Mouse (Mus musculus) liver, postnatal 0 days (tissue): Measurements from ENCODE around the gene Cfap97d2. TPM values are rescaled to one million over a fixed set of nuclear protein-coding genes. Genes with fewer than 3 reads are reported as not detected.

ENCODE experiments used
- ATAC-seq: fragments of 200-750 bp; cut with Nextera tagmentation; 2 replicates; pipeline ENCODE4 v1.8.0; 2017; ENCODE audit warnings: mild to moderate bottlenecking, moderate library complexity
- DNase-seq: peaks from one replicate; pipeline ENCODE4 v3.0.0-alpha.2; 2016
- H3K27ac ChIP-seq: fragments of 300-500 bp; sonication (generic); 2 replicates; pipeline ENCODE4 v1.5.1; 2014; ENCODE audit warnings: antibody characterized with exemption, moderate library complexity, mild to moderate bottlenecking, low read depth
- H3K27me3 ChIP-seq: fragments of 300-500 bp; sonication (generic); 2 replicates; pipeline ENCODE4 v1.6.1; 2014; ENCODE audit warnings: low read length, control low read depth, mixed read lengths; ENCODE audit not compliant: insufficient read depth
- H3K36me3 ChIP-seq: fragments of 300-500 bp; sonication (generic); replicated peaks from 2 replicates; pipeline ENCODE4 v1.6.1; 2014; ENCODE audit warnings: mild to moderate bottlenecking, control low read depth, low read length, moderate library complexity, mixed read lengths; ENCODE audit not compliant: insufficient read depth
- H3K4me1 ChIP-seq: fragments of 300-500 bp; sonication (generic); 2 replicates; pipeline ENCODE4 v1.6.1; 2014; ENCODE audit warnings: antibody characterized with exemption, mild to moderate bottlenecking, control low read depth; ENCODE audit not compliant: insufficient read depth
- H3K4me2 ChIP-seq: fragments of 300-500 bp; sonication (generic); 2 replicates; pipeline ENCODE4 v1.6.1; 2014; ENCODE audit warnings: low read depth, mild to moderate bottlenecking, low read length, moderate library complexity, mixed read lengths
- H3K4me3 ChIP-seq: fragments of 300-500 bp; sonication (generic); 2 replicates; pipeline ENCODE4 v1.5.1; 2014; ENCODE audit warnings: low read depth, low read length
- H3K9ac ChIP-seq: fragments of 300-500 bp; sonication (generic); replicated peaks from 2 replicates; pipeline ENCODE4 v1.6.1; 2014; ENCODE audit warnings: mild to moderate bottlenecking, moderate library complexity
- H3K9me3 ChIP-seq: fragments of 300-500 bp; sonication (generic); 2 replicates; pipeline ENCODE4 v1.6.1; 2016; ENCODE audit warnings: mild to moderate bottlenecking, control low read depth, low read length, mixed read lengths
- CTCF ChIP-seq: sonication (generic); IDR thresholded peaks from 2 replicates; pipeline ENCODE4 v1.5.1; 2016; ENCODE audit warnings: antibody characterized with exemption, low read depth
- EP300 ChIP-seq: IDR thresholded peaks from 2 replicates; pipeline ENCODE4 v1.6.1; 2016; ENCODE audit warnings: antibody characterized with exemption, low read depth, mild to moderate bottlenecking
- WGBS: fragments of 180-500 bp; shearing (Covaris S2); extraction: QIAGEN DNeasy Blood & Tissue Kit; methylation state at CpG from one replicate; pipeline ENCODE4 v1.1.7; 2014; ENCODE audit not compliant: insufficient replicate concordance; 5-methylcytosine and 5-hydroxymethylcytosine counted together
- polyA plus RNA-seq: library from polyadenylated mRNA; unstranded; fragments of >200 nt; fragmentation: Nextera tagmentation; extraction: Ambion mirVana; gene quantifications from 2 replicates; pipeline ENCODE4 v1.2.1, GENCODE M21; 2015

Gene Cfap97d2
- not detected in 2 replicates for polyA plus RNA-seq

DNA sequence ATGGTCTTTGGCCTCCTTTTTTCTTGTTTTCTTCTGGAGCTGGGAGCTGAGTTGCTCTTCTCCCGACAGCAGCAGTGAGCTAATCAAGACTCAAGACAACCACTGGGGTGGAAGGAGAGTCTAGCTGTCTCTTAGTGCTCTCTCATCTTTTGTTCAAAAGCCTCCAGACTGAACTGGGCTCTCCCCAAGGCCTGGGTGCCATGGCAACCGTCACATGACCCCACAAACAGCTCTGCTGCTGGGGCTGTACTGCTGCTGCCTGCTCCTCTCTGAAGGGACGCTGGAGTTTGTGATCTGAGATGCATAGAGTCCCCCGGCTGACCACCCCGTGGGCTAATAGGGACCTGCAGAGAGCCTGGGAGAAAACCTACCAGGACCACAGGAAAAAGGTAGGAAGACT lies at the start of gene Cfap97d2:
Gene Cfap97d2, plus strand, starts transcription at position 222 of the 400 bp plus-strand sequence.
- ATAC-seq (no peak), DNase-seq (no peak)
- no peaks in the 10 kb centered on the region for H3K36me3 ChIP-seq
- WGBS = 39% methylated on average over 5 of the region's 5 CpGs
- H3K27me3 ChIP-seq = no peaks in the 10 kb centered on the region
- no peak within 1 kb of the TSS for H3K9ac ChIP-seq
- TF ChIP-seq CTCF = no peak
- TF ChIP-seq EP300 = no peak
- peaks cover 3% of the 10 kb centered on the region; the same call in 1 of the 2 replicates for H3K4me1 ChIP-seq
- no peak within 1 kb of the TSS for H3K4me2 ChIP-seq
- H3K27ac ChIP-seq = no peak within 1 kb of the TSS
- H3K4me3 ChIP-seq = no peak within 1 kb of the TSS
- H3K9me3 ChIP-seq = no peaks in the 10 kb centered on the region

DNA sequence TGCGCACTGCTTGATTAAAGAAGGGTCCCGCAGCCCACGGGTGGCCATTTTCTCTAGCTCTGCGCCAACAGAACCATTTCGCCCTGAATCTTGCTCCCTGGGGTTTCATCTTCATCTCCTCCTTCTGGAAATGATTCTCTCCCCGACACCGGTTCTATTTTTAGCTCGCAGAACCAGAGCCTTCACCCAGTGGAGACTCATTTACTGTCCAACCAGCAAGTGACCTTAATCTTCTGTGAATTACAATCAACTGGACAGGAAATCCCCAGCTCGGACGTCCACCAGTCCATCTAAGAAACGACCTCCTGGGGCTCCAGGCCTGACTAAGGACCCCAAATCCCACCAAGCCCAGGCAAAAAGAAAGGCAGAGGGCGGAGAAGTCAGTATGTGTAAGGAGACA lies 48.2 kb upstream of the Cfap97d2 start:
- Histone ChIP-seq H3K9me3 (no peaks in the 10 kb centered on the region), H3K9ac (no peak overlapping the region), H3K4me3 (no peak overlapping the region), H3K27ac (0 out of 2 replicates have a peak overlapping the region, but pooled peaks have one; percentile 6), H3K4me2 (no peak overlapping the region), H3K4me1 (peaks cover 3% of the 10 kb centered on the region; the same call in 1 of the 2 replicates), H3K27me3 (no peaks in the 10 kb centered on the region), H3K36me3 (no peaks in the 10 kb centered on the region)
- 77% methylated on average over 12 of the region's 12 CpGs for WGBS
- no peak for TF ChIP-seq EP300
- no peak for TF ChIP-seq CTCF
- DNase-seq (no peak), ATAC-seq (no peak)

DNA sequence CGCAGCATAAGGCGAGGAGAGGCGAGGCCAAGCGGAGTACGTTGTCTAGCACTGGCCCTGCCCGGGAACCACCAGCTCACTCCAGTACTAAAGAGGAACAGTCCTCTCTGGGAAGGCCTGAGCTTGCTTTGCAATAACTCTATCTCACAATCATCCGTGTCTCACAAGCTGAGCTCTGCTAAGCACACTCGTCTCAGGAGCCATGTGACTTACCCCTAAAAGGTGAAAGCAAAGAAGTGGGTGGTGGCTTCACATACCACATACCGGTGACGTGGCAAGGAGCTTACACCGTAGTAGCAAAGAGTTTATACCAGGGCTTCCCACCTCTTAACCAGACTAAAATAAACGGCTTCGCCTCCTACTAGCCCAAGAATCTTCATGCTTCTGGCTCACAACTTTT lies 45.4 kb upstream of the Cfap97d2 start:
- DNase-seq (no peak), ATAC-seq (peak; percentile 56)
- Histone ChIP-seq H3K4me2 (no peak overlapping the region), H3K4me3 (no peak overlapping the region), H3K4me1 (peaks cover 3% of the 10 kb centered on the region; the same call in 1 of the 2 replicates), H3K27ac (peak overlapping the region; percentile 30; the same call in 1 of the 2 replicates), H3K9me3 (no peaks in the 10 kb centered on the region), H3K27me3 (no peaks in the 10 kb centered on the region), H3K9ac (no peak overlapping the region), H3K36me3 (no peaks in the 10 kb centered on the region)
- WGBS = 68% methylated on average over 13 of the region's 13 CpGs
- TF ChIP-seq EP300 = no peak
- TF ChIP-seq CTCF = no peak

DNA sequence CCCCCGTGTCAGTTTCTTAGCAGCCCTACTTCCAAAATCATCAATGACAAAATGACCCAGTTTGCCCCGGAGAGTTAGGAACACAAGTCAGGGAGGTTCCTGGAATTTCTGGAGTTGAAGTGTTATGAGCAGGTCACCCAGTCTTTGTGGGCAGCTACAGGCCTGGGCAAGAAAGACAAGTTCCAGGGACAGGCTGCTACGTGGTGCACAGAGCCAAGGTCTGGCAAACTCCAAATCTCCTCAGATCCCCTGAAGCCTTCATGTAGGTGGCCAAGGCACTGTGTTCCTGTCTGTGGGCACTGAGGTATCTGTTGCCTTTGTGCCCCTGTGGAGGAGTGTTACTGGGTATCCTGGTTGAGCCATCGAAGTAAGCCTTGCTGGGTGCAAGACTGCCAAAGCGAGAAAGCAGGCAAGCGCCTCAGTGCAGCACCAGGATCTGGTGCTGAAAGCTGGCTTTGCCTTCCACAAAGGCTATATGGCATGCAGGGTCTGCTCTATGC lies 40.9 kb upstream of the Cfap97d2 start:
- Histone ChIP-seq H3K9me3 (no peaks in the 10 kb centered on the region), H3K4me2 (no peak overlapping the region), H3K27ac (no peak overlapping the region), H3K27me3 (no peaks in the 10 kb centered on the region), H3K9ac (no peak overlapping the region), H3K36me3 (no peaks in the 10 kb centered on the region), H3K4me3 (no peak overlapping the region), H3K4me1 (peaks cover 2% of the 10 kb centered on the region; the same call in 1 of the 2 replicates)
- DNase-seq = no peak
- no peak for ATAC-seq
- TF ChIP-seq CTCF = no peak
- TF ChIP-seq EP300 = no peak
- WGBS = 74% methylated on average over 6 of the region's 6 CpGs

DNA sequence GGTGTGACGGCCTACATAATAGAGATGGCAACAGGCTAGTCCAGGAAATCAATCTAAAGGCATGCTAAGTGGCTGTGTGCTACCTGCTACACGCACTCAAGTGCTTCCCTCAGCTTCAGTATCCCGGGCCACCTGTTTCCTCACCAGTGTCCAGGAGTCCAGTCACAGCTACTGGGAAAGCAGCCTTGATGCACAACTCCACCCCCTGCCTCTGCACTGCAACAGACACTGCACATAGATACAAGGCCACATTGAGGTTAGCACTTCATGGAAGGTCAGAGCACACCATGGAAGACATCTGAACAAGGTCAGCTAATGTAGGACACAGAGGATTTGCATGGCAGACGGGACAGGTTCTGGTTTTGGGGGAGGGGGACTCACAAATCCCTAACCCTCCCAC lies 40.2 kb upstream of the Cfap97d2 start:
- WGBS = 70% methylated on average over 4 of the region's 4 CpGs
- no peaks in the 10 kb centered on the region for H3K36me3 ChIP-seq

DNA sequence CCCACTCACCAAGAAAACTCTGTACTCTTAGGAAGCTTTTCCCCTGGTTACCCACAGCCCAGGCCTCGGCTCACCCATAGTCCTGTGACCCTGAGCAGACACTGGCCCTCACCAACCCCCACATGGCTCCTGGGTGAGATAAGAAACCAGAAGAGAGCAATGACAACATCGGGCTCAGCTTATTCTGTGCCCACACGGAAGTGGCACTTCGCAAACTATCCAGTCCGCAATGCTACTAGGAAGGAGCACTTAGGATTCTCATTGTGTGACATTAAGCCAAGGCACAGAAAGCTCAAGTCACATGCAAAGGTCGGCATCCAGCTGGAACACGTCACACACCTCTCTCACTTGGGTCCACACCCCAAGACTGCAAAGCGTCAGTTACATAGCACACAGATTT lies 39.7 kb upstream of the Cfap97d2 start:
- TF ChIP-seq CTCF (no peak), EP300 (no peak)
- 39% methylated on average over 8 of the region's 8 CpGs for WGBS
- H3K4me1 ChIP-seq = peaks cover 7% of the 10 kb centered on the region
- no peaks in the 10 kb centered on the region for H3K36me3 ChIP-seq
- no peaks in the 10 kb centered on the region for H3K9me3 ChIP-seq
- no peak overlapping the region for H3K4me3 ChIP-seq
- no peak for DNase-seq
- H3K9ac ChIP-seq = no peak overlapping the region
- no peak; the same call in 1 of the 2 replicates for ATAC-seq
- H3K4me2 ChIP-seq = no peak overlapping the region
- no peaks in the 10 kb centered on the region for H3K27me3 ChIP-seq
- H3K27ac ChIP-seq = no peak overlapping the region

More for the DNA sequence above, 40.2 kb upstream of the Cfap97d2 start:
- Histone ChIP-seq H3K9ac (no peak overlapping the region), H3K4me1 (peaks cover 4% of the 10 kb centered on the region; the same call in 1 of the 2 replicates), H3K27me3 (no peaks in the 10 kb centered on the region), H3K9me3 (no peaks in the 10 kb centered on the region), H3K4me3 (no peak overlapping the region), H3K27ac (no peak overlapping the region), H3K4me2 (no peak overlapping the region)
- no peak for DNase-seq
- no peak for ATAC-seq
- TF ChIP-seq EP300 (no peak), CTCF (no peak)
